Mouse (Mus musculus) limb, embryonic 12.5 days (tissue): ENCODE data around the gene Galnt2. TPM values are rescaled to one million over a fixed set of nuclear protein-coding genes. Genes with fewer than 3 reads are reported as not detected.

ENCODE experiments used
- ATAC-seq: fragments of 200-750 bp; cut with Nextera tagmentation; 2 replicates; pipeline ENCODE4 v1.8.0; 2017; ENCODE audit warnings: low read depth, moderate TSS enrichment; ENCODE audit not compliant: insufficient number of reproducible peaks, insufficient read depth, low FRiP score, low TSS enrichment
- H3K27ac ChIP-seq: fragments of 300-500 bp; sonication (generic); 2 replicates; pipeline ENCODE4 v1.5.1; 2016; ENCODE audit warnings: mild to moderate bottlenecking, moderate library complexity
- H3K27me3 ChIP-seq: fragments of 300-500 bp; sonication (generic); 2 replicates; pipeline ENCODE4 v1.6.1; 2016; ENCODE audit warnings: mild to moderate bottlenecking, moderate library complexity
- H3K36me3 ChIP-seq: fragments of 300-500 bp; sonication (generic); 2 replicates; pipeline ENCODE4 v1.6.1; 2016; ENCODE audit warnings: mild to moderate bottlenecking, moderate library complexity
- H3K4me1 ChIP-seq: fragments of 300-500 bp; sonication (generic); replicated peaks from 2 replicates; pipeline ENCODE4 v1.6.1; 2016
- H3K4me2 ChIP-seq: fragments of 300-500 bp; sonication (generic); 2 replicates; pipeline ENCODE4 v1.6.1; 2016; ENCODE audit warnings: mild to moderate bottlenecking, moderate library complexity
- H3K4me3 ChIP-seq: fragments of 300-500 bp; sonication (generic); replicated peaks from 2 replicates; pipeline ENCODE4 v1.5.1; 2016; ENCODE audit warnings: mild to moderate bottlenecking
- H3K9ac ChIP-seq: fragments of 300-500 bp; sonication (generic); replicated peaks from 2 replicates; pipeline ENCODE4 v1.6.1; 2016; ENCODE audit warnings: mild to moderate bottlenecking, moderate library complexity
- H3K9me3 ChIP-seq: fragments of 300-500 bp; sonication (generic); 2 replicates; pipeline ENCODE4 v1.6.1; 2016; ENCODE audit warnings: mild to moderate bottlenecking, moderate library complexity
- WGBS: fragments of 180-500 bp; shearing (Covaris S2); methylation state at CpG from one replicate; pipeline ENCODE4 v1.1.7; 2016; 5-methylcytosine and 5-hydroxymethylcytosine counted together
- polyA plus RNA-seq: library from polyadenylated mRNA; unstranded; fragments of >200 nt; fragmentation: Nextera tagmentation; extraction: Ambion mirVana; gene quantifications from 2 replicates; pipeline ENCODE4 v1.2.1, GENCODE M21; 2016

Galnt2 gene
- polyA plus RNA-seq, 1 experiment from 2014 or later = 64.3 TPM

GRCm38 (mm10) chr8:124393927-124394326, 162.7 kb downstream of the Galnt2 start:
- Histone ChIP-seq H3K36me3 (no peaks in the 10 kb centered on the region), H3K4me1 (no peaks in the 10 kb centered on the region), H3K9ac (no peak overlapping the region), H3K27ac (no peak overlapping the region), H3K4me2 (no peak overlapping the region), H3K4me3 (no peak overlapping the region), H3K9me3 (no peaks in the 10 kb centered on the region), H3K27me3 (no peaks in the 10 kb centered on the region)
- no peak for ATAC-seq
- WGBS = 83% methylated on average over 4 of the region's 4 CpGs

GRCm38 (mm10) chr8:124394951-124395350, 163.8 kb downstream of the Galnt2 start:
- Histone ChIP-seq H3K36me3 (no peaks in the 10 kb centered on the region), H3K9ac (no peak overlapping the region), H3K27ac (no peak overlapping the region), H3K4me3 (no peak overlapping the region), H3K4me1 (no peaks in the 10 kb centered on the region), H3K9me3 (no peaks in the 10 kb centered on the region), H3K4me2 (no peak overlapping the region), H3K27me3 (no peaks in the 10 kb centered on the region)
- no peak for ATAC-seq
- WGBS = 85% methylated on average over 7 of the region's 7 CpGs

Other genes with a start within 250 kb of the Galnt2 start
- gene Abcb10, start 248.3 kb upstream of the Galnt2 start, polyA plus RNA-seq = 20.2 and 21.6 TPM in 2 replicates
- gene Taf5l, start 210.0 kb upstream of the Galnt2 start, polyA plus RNA-seq = 45.7 and 48.9 TPM in 2 replicates
- 5.1 and 6.4 TPM in 2 replicates for gene Urb2, start 209.9 kb upstream of the Galnt2 start, polyA plus RNA-seq
- gene Pgbd5, start 208.3 kb downstream of the Galnt2 start, polyA plus RNA-seq = 1.3 and 1.7 TPM in 2 replicates